8 mouse cellular contexts compared by ENCODE assay signal in the genomic region with DNA sequence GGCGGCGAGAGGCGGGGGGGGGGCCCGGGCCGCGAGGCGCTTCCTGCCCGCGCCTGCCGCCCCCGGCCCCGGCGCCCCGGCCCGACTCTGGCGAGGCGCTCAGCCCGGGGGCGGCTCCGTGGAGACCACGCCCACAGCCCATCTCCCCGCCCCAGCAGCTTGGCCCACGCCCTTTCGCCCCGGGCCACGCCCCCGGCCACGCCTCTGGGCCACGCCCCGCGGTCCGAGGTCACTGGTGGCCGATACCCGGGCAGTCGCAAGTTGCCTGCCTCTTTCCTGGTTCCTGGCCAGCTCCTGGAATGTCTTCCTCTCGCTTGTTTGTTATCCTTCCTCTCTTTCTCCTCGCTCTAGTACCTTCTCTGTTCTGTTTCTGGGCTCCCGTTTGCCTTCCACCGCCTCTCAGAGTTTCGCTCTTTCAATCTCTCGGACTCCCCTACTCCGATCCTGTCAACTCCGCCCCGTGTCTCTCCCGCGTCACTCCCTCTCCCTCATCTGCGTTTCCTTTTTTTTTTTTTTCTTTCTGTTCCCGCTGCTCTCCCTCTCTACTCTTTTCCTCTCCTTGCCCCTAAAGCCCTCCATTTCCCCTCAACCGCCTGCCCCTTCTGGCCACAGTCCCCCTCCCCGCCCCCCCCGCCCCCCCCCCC. TPM values are rescaled to one million over a fixed set of nuclear protein-coding genes. Genes with fewer than 3 reads are reported as not detected.
DNase-seq lines count a peak whose midpoint lies in the region; ATAC-seq and TF ChIP-seq lines count a peak whose summit lies in the region.

A gene (minus strand): TSS at position 129 of the 644 bp plus-strand sequence.

- peaks cover 49% of the 10 kb centered on the region for H3K27me3 ChIP-seq in G1E (ENCODE audit: insufficient read depth, low read length)
- H3K27me3 ChIP-seq in forebrain, embryonic 16.5 days (replicated peaks; ENCODE audit: control insufficient read depth, insufficient read depth, low read length): peaks cover 19% of the 10 kb centered on the region
- H3K27me3 ChIP-seq in neural tube, embryonic 14.5 days (ENCODE audit: control insufficient read depth, insufficient read depth, low read length): peaks cover 23% of the 10 kb centered on the region
- peaks cover 2% of the 10 kb centered on the region; the same call in 1 of the 2 replicates for H3K27me3 ChIP-seq in testis, adult 2 months (ENCODE audit: control insufficient read depth, insufficient read depth, low read length)

- H3K9me3 ChIP-seq in G1E (replicated peaks): peaks cover 15% of the 10 kb centered on the region
- H3K9me3 ChIP-seq in forebrain, embryonic 16.5 days (ENCODE audit: control insufficient read depth, low read length): no peaks in the 10 kb centered on the region
- H3K9me3 ChIP-seq in neural tube, embryonic 14.5 days (ENCODE audit: control insufficient read depth, low read length): no peaks in the 10 kb centered on the region

- intact Hi-C loops in heart, postnatal 25 days (cut with DNase I): loop anchor here (5.0 kb wide), 3 partner anchors 38 to 148 kb away; no protein-coding TSS in a partner anchor

- ATAC-seq in G1E (ENCODE audit: extremely low read depth, insufficient number of reproducible peaks, low FRiP score, poor library complexity, severe bottlenecking): peak; percentile 78
- ATAC-seq in forebrain, embryonic 16.5 days: peak; percentile 63
- ATAC-seq in neural tube, embryonic 14.5 days (ENCODE audit: low read depth): peak; percentile 56

- H3K4me2 ChIP-seq in forebrain, embryonic 16.5 days (ENCODE audit: low read length): peak within 1 kb of the TSS; percentile 91
- peak within 1 kb of the TSS; percentile 80 for H3K4me2 ChIP-seq in neural tube, embryonic 14.5 days (ENCODE audit: low read depth, low read length)

- H3K9ac ChIP-seq in forebrain, embryonic 16.5 days (replicated peaks; ENCODE audit: low read depth, low read length): peak within 1 kb of the TSS; percentile 52
- peak within 1 kb of the TSS; percentile 52 for H3K9ac ChIP-seq in neural tube, embryonic 14.5 days (replicated peaks; ENCODE audit: low read depth, low read length)

- TF ChIP-seq CTCF in G1E (IDR thresholded peaks at IDR 0.05; ENCODE audit: low read depth, low read length): no peak
- TF ChIP-seq CTCF in testis, adult 2 months (IDR thresholded peaks at IDR 0.05; ENCODE audit: control insufficient read depth, insufficient read depth, insufficient replicate concordance, low read depth, low read length): no peak

- H3K27ac ChIP-seq in forebrain, embryonic 16.5 days (ENCODE audit: low read length): no peak within 1 kb of the TSS; the same call in none of the 2 replicates
- H3K27ac ChIP-seq in neural tube, embryonic 14.5 days (ENCODE audit: low read depth, low read length): peak within 1 kb of the TSS; percentile 23; the same call in 1 of the 2 replicates
- H3K27ac ChIP-seq in testis, adult 2 months (ENCODE audit: control insufficient read depth, insufficient read depth, low read depth, low read length): peak within 1 kb of the TSS; percentile 72

- DNase-seq in G1E (ENCODE audit: low spot score): peak; percentile 91
- DNase-seq in cerebellum, adult 18-20 months: peak; percentile 77 to 86
- peak; percentile 93 for DNase-seq in heart, postnatal 25 days (ENCODE audit: low spot score)
- DNase-seq in layer of hippocampus, adult 11-12 months (ENCODE audit: low spot score): peak; percentile 90
- DNase-seq in lung, adult 18-20 months: peak; percentile 93 to 94

- H3K4me3 ChIP-seq in G1E (ENCODE audit: low read depth, low read length): peak within 1 kb of the TSS; percentile 73
- peak within 1 kb of the TSS; percentile 66 for H3K4me3 ChIP-seq in forebrain, embryonic 16.5 days (replicated peaks; ENCODE audit: low read length)
- H3K4me3 ChIP-seq in neural tube, embryonic 14.5 days (ENCODE audit: low read depth, low read length): peak within 1 kb of the TSS; percentile 47
- H3K4me3 ChIP-seq in testis, adult 2 months (ENCODE audit: control insufficient read depth, low read depth, low read length): peak within 1 kb of the TSS; percentile 84

- H3K36me3 ChIP-seq in G1E (replicated peaks): no peaks in the 10 kb centered on the region
- H3K36me3 ChIP-seq in forebrain, embryonic 16.5 days (ENCODE audit: control insufficient read depth, insufficient read depth): no peaks in the 10 kb centered on the region
- no peaks in the 10 kb centered on the region for H3K36me3 ChIP-seq in neural tube, embryonic 14.5 days (ENCODE audit: control insufficient read depth, insufficient read depth, low read length)
- H3K36me3 ChIP-seq in testis, adult 2 months (ENCODE audit: control insufficient read depth, insufficient read depth, low read length): no peaks in the 10 kb centered on the region

- peak; percentile 29; the same call in 1 of the 2 replicates for TF ChIP-seq POLR2A in testis, adult 2 months (IDR thresholded peaks at IDR 0.05; ENCODE audit: control insufficient read depth, low read depth, low read length)

- H3K4me1 ChIP-seq in G1E (ENCODE audit: insufficient read depth, low read depth, low read length): peaks cover 28% of the 10 kb centered on the region
- H3K4me1 ChIP-seq in forebrain, embryonic 16.5 days (replicated peaks; ENCODE audit: control insufficient read depth, insufficient read depth, low read length): peaks cover 22% of the 10 kb centered on the region
- H3K4me1 ChIP-seq in neural tube, embryonic 14.5 days (ENCODE audit: control insufficient read depth, insufficient read depth, low read length): peaks cover 14% of the 10 kb centered on the region
- H3K4me1 ChIP-seq in testis, adult 2 months (ENCODE audit: control insufficient read depth, insufficient read depth, low read length): peaks cover 15% of the 10 kb centered on the region

- 0% methylated on average over 23 of the region's 51 CpGs for WGBS in forebrain, embryonic 16.5 days
- WGBS in neural tube, embryonic 14.5 days: under 1% methylated on average over 25 of the region's 51 CpGs

RNA-seq across cellular contexts. Expression of the gene that starts here (rescaled TPM):
- 1.2 and 2.3 TPM in 2 replicates for total RNA-seq in G1E (2014; fragmentation: Nextera tagmentation)
- total RNA-seq in G1E (2017): 1.7 and 2.0 TPM in 2 replicates
- polyA plus RNA-seq in G1E (2012): 1.5 TPM in 2 replicates
- polyA plus RNA-seq in forebrain, embryonic 16.5 days (2015; fragmentation: Nextera tagmentation; extraction: Ambion mirVana): 19.4 and 19.8 TPM in 2 replicates
- total RNA-seq in heart, postnatal 25 days (2021): 10 to 100 TPM; 79.7 to 91.8 TPM
- polyA plus RNA-seq in neural tube, embryonic 14.5 days (2014; fragmentation: Nextera tagmentation; extraction: Ambion mirVana): 4.2 and 14.1 TPM in 2 replicates
- 5.7 and 6.1 TPM in 2 replicates for polyA plus RNA-seq in testis, adult 2 months (2012; rRNA removed)

Comparison
In these comparisons a context has a peak if more than half of its experiments do, and no peak if none do; other contexts are left out.
1. RNA of the gene that starts here (total RNA-seq): 79.7 to 91.8 TPM in heart, postnatal 25 days; 1.2 to 2.3 TPM in G1E; every median in the first group is over 10 times any median in the second.
2. Peak in every context shown above with its lines, with median percentiles within 50 percentile points of each other: ATAC-seq, DNase-seq and H3K4me3 ChIP-seq.